Mouse (Mus musculus) CH12F3 (cell line): ENCODE measurements around the gene Slc38a10.

Experiments used
- in situ Hi-C: fragments of 300-500 bp; cut with MboI; formaldehyde crosslinking; loops from 2 replicates; pipeline ENCODE4 v1.14.3; 2020; ENCODE audit warnings: low sequenced_read_pairs

The Slc38a10 gene

DNA sequence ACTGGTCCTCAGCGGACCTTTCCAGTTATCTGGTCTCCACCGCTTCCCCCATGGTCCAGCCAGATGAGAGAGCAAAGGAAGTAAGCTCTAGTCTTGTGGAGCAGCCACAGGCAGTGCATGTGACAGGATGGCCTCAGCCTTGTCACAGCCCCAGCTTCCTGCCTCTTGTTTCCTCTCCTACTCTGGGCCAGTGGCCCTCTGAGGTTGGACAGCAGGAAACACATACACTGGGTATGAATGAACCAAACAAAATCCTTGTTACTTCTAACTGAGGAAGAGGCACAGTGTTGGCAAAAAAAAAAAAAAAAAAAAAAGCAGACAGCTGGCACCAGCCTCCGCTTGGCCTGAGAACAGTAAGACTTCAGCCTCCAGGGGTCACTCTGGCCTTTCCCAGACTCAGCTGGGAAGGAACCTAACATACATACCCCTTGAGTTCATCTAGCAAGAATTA, 8.5 kb downstream of the Slc38a10 start:
- in situ Hi-C loops, result no loop called here

DNA sequence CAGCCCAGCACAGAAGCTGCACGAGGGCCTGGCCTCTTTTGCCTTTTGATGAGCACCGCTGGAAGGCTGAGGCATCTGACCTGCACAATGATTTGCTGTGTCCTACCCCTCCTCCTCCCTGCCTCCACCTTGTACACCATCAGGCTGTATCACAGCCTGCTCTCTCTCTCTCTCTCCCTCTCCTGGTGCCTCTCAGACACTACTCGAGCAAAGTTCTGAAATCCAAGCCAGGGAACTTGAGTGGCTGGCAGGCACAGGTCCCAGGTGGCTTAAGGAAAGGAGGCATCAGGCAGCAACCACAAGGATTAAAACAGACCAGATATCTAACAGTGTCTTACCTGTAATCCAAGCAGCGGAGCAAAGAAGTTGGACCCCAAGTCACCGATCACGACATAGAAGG, 10.9 kb downstream of the Slc38a10 start:
- in situ Hi-C loops, result no loop called here

DNA sequence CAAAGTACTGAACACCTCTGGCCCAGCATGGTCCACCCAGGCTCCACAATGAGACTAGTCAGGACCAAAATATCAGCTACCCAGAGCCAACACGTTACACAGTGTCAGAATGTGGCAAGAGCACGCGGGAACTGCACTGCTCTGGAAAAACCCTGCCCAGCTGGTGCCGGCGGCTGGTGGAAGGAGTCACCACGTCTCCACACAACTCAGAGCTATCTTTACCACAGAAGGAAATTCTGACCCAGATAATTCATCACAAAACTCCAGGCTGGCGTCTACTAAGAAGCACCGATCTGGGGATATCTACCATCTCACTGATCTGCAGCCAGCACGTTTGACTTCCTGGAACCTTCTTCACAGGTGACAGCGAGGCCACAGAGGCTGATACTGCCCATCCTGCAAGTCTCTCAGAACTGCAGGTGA, 11.8 kb downstream of the Slc38a10 start:
- in situ Hi-C loops, result no loop called here

DNA sequence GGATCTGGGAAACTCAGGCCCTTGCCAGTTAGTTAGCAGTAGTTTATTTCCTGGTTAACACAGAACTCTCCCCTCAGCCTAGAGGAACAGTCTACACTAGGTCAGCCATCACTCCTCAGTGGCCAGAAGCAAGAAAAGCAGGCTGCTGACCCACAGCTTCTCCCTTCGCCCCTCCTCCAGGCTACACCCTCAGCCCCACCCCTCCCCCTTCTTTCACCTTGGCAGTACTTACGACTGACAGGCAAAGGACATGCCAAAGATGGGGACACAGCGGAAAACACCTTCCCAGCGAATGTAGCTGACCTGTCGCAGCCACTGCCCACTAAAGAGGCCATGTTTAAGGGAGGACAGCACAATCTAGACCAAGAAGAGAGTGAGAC, 13.5 kb downstream of the Slc38a10 start:
- in situ Hi-C loops, result no loop called here

DNA sequence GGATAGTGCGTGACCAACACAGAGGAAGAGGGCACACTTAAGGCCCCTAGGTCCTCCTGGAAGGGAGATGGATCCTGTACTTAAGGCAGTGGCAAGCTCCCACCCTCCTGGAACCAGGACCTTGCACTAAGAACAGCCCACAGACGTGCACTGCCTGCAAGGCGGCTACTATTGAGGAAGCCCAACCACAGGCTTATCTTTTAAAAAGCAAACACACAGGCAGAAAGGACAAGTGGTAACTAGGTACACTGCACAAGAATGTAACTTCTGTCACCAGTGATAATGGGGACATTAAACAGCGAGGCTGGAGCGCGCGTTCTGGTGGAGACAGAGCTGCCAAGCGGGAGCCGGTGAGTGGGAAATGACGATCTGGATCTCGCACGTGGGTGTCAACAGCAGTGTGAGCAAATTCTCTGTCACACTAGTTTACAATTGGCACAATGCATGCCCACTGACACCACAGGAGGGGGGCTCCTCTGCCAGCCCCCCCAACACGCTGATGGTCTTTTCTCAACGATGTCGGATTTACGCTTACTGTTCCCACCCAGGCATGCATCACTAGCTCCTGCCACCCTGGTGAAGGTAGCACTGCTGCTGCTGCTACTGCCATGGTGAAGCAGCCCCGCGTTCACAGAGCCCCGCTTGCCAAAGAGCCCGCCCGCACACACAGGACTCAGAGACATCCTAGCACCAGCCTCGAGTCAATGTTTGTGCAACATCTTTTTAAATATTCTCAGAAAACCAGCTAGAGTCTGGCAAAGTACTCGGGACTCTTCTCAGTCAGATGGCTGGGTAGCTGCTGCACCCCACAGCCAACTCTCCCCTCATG, 14.1 kb downstream of the Slc38a10 start:
- in situ Hi-C loops, result no loop called here

DNA sequence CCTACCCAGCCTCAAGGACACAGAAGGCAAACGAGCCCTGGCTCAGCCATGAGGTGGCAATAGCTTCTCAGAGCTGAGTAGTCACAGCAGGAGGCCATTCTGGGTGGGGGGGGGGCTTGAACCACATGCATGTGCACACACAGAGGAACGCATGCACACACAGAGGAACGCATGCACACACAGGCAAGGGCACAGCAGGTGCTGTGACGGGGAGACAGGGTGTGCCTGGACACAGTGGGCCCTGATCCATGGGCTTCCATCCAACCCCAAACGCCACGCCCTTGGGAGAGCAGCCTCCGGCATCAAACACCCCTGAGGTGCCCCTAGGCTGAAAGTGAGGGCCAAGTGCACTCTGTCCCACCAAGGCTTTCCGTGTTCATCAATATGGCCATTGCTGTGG, 15.0 kb downstream of the Slc38a10 start:
- in situ Hi-C loops, result no loop called here

DNA sequence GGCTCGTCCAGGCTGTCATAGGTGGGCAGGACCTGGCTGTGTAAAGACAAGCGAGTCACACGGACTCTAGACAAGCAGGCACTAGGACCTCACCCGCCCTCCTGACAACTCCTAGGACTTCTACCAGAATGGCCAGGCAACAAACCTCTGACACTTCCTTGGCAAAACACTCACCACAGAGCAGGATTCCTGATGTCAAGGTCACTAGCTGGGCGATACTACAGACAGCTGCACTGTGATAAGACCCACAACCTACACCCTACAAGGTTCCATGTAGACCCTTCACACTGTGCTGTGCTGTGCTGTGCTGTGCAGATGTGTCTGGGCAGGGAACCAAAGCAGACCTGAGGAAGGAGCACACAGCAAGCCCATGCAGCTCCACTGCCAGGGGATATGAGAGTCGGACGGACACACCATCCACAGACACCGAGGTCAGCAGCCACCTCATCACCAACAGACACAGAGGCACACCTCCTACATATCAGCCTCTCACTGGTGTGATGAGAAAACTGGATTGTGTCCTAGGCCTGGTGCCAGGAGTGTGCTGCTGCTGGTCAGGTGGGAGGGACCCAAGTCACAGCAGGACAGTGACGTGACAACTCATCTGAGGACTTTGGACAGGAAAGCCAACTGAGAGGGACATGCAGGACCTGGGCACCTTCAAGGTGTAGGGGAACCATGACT, 16.2 kb downstream of the Slc38a10 start:
- in situ Hi-C loops, result no loop called here

DNA sequence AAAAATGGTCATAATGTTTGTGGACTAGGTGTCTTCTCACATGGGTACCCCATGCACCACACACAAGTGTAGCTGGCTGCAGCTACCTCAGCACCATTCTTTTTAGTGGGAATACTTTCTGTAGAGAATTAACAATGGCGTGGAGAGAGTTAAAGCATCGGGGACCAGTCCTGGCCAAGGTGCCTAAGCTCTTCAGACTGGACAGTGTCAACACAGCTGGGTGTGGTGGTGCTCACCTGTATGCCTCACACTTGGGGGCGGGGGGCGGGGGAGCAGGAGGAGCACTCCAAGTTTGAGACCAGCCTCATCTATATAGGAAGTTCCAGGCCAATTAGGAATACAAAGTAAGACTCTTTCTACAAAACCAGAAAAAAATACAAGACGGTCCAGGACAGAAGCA, 17.0 kb downstream of the Slc38a10 start:
- in situ Hi-C loops, result no loop called here

DNA sequence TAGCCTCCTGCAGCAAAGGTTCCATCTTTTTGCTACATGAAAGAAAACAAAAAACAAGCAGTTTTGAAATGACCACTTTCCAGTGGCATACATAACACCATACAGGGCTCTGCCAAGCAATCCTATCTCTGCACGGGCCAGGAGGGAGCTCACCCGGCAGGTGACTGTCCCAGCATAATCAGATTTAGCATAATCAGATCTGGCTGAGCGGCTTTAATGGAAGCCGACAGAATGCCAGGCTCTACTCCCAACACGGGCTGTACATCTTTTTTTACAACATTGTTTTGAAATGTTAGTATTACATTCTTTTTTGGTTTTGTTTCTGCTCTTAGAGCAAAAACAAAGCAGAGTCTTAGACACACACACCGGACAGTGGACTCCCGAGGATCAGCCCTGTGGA, 21.9 kb downstream of the Slc38a10 start:
- in situ Hi-C loops, result no loop called here

DNA sequence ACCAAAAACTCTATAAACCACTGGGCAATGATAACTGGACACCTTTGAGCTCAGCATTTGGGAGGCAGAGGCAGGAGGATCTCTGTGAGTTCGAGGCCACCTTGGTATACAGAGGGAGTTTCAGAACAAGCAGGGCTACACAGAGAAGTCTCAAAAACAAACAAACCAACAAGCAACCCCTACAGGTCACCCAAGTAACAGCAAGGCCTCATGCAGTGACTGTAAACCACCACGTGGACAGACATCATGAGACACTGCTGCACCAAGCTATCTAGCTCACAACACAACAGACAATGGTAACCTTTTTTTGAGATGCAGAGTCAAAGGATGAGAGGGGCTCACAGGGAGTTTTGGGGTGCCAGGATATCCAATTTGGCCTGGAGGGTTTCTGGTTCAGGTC, 24.3 kb downstream of the Slc38a10 start:
- in situ Hi-C loops, result no loop called here

DNA sequence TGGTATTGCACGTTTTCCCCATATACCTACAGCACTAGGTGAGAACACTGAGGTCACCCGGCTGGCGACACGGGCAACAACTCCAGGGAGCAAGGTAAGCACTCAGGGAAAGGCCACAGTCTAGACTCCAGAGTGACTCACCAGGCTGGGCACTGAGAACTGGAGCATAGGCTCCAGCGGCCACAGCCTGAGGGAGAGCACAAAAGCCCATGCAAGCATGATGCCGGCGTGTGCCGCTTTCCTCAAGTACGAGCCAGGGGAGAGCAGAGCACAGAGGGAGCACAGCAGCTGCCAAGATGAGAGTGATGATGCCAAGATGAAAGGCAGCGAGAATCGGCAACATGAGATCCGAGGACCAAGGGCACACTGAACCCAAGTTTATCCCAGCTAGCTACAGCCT, 29.0 kb downstream of the Slc38a10 start:
- in situ Hi-C loops, result no loop called here

DNA sequence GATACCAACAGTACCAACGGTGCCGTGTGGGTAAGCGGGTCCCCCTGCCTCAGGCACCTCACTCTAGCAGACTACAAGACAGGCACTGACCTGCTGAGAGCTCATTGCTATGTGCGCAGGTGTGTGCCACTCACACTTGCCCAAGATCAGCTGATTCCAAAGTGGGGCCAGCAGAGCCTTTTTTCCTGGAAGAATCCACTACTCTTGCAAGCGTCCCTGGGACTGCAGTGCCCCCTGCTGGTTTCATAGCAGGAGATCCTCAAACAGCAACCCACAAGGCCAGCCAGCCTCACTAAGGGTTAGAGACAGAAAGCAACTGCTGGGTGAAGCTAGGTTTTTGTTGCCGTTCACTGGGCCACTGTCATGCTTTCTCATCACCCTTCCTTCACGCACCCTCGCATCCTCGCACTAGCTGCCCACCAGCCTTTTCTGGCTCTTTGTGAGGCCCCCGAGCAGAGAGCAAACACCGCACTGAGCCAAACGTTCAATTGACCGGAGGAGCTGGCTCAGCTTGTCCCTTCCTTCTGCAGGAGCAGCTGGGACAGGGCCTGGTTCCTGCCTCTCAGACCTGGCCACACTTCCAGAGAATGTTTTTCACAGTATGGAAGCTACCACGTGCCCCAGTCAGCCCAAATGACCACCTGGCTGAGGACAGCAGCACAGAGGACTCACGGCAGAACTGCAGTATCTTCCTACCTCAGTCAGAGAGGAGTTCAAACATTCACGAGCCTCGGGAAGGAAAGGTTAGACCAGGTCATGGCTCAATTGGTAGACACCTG, 30.3 kb downstream of the Slc38a10 start:
- in situ Hi-C loops, result no loop called here

DNA sequence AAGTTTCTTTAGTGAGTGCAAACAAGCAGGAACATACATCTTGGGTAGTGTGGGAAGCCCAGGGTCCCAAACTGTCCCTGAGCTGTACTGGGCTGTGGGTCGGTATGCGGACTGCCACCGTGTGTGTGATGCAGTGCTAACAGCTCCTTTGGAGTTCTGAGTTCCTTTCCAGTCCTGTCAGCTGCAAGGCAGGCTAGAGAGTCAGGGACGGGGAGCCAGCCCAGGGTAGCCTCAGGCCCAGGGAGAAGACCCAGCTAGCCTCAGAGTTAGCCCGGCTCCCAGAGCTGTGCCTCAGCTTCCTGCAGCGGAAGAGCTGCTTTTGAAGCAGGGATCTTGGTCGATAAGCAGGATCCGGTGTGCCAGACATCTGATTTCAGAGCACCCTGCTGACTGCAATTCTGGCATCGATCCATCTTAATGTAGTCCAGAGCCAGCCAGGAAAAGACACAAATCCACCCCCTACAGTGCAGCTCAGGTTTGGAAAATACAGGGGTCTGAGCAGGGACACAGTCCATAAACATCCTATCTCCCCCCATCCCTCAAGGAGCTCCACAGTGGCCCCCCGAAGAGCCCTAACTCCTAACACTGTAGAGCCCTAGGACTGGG, 31.1 kb downstream of the Slc38a10 start:
- in situ Hi-C loops, result no loop called here

DNA sequence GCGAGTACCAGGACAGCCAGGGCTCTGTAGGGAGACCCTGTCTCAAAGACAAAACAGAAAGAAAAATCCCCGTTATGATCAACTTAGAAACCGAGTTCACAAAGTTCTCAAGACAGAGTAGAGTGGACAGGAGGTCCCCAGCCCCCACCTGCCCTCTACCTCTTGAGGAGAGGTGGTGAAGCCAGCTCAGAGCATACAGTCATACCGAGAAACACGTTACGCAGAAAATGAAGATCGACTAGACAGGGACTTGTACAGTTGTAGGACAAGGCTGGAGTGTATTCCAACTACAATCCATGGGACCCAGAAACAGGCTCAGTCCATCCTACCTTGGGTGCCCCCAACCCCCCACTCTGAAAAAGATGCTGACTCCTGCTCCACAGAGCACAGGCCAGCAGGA, 32.0 kb downstream of the Slc38a10 start:
- in situ Hi-C loops, result no loop called here

DNA sequence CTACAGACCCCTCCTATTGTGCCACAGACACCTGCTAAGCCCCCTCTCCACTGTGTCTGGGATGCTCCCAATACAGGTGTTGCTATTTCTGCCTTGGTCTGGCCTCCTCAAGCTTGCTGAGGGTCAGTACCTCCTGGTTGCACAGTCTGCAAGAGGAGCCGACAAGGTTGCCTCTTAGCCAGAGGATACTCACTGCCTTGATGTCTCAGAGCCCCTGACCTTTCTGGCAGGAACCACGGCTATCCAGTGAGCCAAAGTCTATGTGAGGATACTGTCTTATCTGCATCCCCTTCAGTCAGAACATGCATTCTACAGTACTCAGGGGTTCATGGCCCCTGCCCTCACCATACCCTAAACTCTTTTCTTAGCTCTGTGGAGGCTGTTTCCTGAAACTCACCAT, 33.5 kb downstream of the Slc38a10 start:
- in situ Hi-C loops, result no loop called here

DNA sequence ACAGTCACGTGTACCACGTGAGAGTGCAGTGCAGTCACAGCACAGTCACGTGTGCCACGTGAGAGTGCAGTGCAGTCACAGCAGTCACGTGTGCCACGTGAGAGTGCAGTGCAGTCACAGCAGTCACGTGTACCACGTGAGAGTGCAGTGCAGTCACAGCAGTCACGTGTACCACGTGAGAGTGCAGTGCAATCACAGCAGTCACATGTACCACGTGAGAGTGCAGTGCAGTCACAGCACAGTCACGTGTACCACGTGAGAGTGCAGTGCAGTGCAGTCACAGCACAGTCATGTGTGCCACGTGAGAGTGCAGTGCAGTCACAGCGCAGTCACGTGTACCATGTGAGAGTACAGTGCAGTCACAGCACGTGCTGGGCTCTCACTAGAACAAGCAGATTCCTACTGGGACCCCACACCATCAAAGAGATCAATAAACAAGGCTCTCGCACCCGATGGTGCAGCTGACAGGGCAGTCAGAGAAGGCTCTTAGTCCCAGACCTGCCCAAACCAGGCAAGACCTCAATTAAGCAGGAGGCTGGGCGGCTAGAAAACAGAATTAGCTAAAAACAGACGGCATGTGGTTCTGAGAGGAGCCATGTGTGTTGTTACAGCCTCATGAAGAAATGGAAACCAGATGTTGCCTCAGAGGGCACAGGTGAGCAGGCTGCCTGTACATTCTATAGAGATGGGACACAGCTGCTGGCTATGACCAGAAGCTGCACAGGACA, 36.5 kb downstream of the Slc38a10 start:
- in situ Hi-C loops, result no loop called here

DNA sequence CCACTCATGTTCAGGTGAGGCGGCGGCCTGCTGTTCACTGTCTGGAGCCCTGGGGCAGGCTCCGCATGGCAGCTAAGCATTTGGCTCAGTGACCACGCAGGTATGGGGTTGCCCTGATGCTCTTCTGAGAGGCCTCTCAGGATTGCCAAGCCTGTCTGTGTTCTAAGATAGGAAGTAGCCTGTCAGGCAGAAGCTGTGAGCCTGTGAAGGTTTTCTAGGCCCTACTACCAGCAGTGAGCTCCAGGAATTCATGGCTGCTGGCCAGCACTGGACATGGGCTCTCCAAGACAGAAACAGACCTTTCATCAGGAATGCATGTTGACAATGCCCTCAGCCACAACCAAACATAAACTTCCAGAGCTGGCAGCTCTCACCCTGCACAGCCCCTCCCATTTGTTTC, 39.0 kb downstream of the Slc38a10 start:
- in situ Hi-C loops, result no loop called here

DNA sequence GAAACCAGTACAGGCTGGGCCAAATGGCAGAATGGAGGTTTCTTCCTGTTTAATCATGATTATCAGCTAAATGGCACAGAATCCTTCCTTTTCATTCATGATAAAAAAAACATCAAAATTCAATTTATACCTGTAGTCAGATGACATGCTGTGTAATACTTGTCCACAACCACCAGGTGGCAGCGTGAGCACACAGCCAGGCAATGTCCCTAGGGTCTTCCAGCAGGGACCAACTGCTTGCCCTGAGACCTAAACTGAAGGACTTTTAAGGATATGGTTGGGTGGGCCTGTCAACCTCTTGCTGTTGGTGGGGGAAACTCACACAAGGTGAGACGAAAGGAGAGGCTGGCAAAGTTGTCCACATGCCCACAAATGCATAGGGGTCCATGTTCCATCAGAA, 40.1 kb downstream of the Slc38a10 start:
- in situ Hi-C loops, result no loop called here

DNA sequence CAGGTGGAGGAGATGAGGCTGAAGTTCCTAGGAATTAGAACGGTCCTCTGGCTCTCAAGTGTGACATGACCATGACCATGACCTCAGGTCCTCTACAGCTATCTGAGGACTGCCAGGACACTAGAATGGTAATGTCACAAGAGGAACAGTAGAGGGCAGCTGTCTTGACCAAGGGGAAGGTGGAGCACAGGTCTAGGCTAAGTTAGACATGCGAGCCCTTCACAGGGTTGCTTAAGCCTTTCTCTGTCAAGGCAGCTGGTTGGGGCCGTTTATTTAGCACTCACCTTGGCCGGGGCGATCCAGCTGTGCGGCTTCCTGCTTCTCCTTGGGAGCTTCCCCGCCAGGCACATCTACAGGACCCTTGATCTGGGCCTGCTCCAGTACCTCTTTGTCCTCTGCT, 40.6 kb downstream of the Slc38a10 start:
- in situ Hi-C loops, result no loop called here

DNA sequence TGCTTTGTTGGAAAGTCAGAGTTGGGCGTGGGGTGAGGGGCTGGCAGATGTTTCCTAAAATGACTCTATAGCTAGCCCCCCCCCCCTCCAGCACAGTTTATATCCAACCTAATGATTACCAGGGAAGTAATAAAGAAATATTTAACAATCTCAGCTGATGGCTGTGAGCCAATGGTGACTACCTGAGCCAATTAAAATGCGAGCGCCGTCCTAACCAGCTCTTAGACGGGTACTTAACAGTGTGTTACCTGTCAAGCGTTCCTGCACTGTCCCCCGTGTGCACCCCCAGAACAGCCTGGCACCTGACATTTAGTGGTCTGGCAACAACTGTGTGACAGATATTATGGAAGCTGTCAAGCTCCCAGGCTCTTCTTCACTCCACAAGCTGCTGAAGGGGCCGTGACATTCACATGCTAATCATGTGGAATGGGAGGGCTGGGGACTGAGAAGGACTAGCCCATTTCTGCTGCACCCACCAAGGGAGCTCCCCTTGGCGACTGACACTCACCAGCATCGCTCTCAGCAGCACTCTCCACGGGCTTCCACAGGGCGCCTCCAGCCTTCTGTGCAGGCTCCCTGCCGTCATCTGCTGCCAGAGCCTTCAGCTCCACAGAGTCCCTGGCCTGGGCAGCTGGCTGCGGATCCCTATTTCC, 41.5 kb downstream of the Slc38a10 start:
- in situ Hi-C loops, result no loop called here
